Mouse (Mus musculus): ENCODE data around the gene Tiam1. TPM values are rescaled to one million over a fixed set of nuclear protein-coding genes. Genes with fewer than 3 reads are reported as not detected.

Tiam1 gene
- polyA plus RNA-seq, 1 experiment from 2014 or later, result 31.0 TPM

DNA sequence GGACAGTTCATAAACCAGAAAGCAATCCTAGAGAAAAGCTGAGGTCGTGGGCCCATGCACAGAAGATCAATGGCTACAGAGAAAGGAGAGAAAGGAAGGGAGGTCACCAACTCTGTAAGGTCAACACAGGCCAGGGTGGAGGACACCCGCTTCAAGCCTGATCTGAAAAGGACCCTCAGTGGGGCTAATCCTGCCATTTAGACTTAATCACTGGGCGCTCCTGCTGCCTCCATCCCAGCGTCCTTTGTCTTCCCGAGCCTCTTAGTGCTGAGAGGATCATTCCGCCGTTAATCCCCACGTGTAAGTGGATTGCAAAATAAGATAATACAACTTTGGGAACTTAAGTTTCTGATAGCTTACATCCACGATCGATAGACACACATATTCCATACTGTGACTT is 11.2 kb downstream of the Tiam1 start:
- Histone ChIP-seq H3K36me3 (ENCODE audit: control insufficient read depth, insufficient read depth, low read length) (no peaks in the 10 kb centered on the region), H3K9ac (ENCODE audit: low read depth, low read length) (no peak overlapping the region), H3K4me3 (ENCODE audit: low read depth, low read length) (no peak overlapping the region), H3K9me3 (ENCODE audit: control insufficient read depth, low read length) (no peaks in the 10 kb centered on the region), H3K27me3 (replicated peaks; ENCODE audit: control insufficient read depth, insufficient read depth, low read length) (no peaks in the 10 kb centered on the region), H3K4me1 (ENCODE audit: control insufficient read depth, insufficient read depth, low read length) (peaks cover 5% of the 10 kb centered on the region; the same call in 1 of the 2 replicates), H3K27ac (replicated peaks; ENCODE audit: low read depth, low read length) (no peak overlapping the region), H3K4me2 (ENCODE audit: low read depth, low read length) (no peak overlapping the region)
- DNase-seq (ENCODE audit: low spot score) (no peak), ATAC-seq (ENCODE audit: low read depth) (no peak)
- WGBS, result 31% methylated on average over 10 of the region's 10 CpGs

GRCm38 (mm10) chr16:90128817-90129587 is 14.6 kb downstream of the Tiam1 start:
- no peak overlapping the region for H3K4me3 ChIP-seq (ENCODE audit: low read depth, low read length)
- WGBS, result 54% methylated on average over 19 of the region's 19 CpGs
- no peak overlapping the region for H3K9ac ChIP-seq (ENCODE audit: low read depth, low read length)
- peak; percentile 42; the same call in 1 of the 2 replicates for ATAC-seq (ENCODE audit: low read depth)
- DNase-seq (ENCODE audit: low spot score), result peak; percentile 31
- no peaks in the 10 kb centered on the region for H3K9me3 ChIP-seq (ENCODE audit: control insufficient read depth, low read length)
- H3K27ac ChIP-seq (replicated peaks; ENCODE audit: low read depth, low read length), result no peak overlapping the region
- H3K4me1 ChIP-seq (ENCODE audit: control insufficient read depth, insufficient read depth, low read length), result peaks cover 13% of the 10 kb centered on the region
- H3K36me3 ChIP-seq (ENCODE audit: control insufficient read depth, insufficient read depth, low read length), result no peaks in the 10 kb centered on the region
- H3K27me3 ChIP-seq (replicated peaks; ENCODE audit: control insufficient read depth, insufficient read depth, low read length), result no peaks in the 10 kb centered on the region
- no peak overlapping the region for H3K4me2 ChIP-seq (ENCODE audit: low read depth, low read length)

- H3K36me3 ChIP-seq (ENCODE audit: control insufficient read depth, insufficient read depth, low read length), result no peaks in the 10 kb centered on the region
- no peak overlapping the region for H3K27ac ChIP-seq (replicated peaks; ENCODE audit: low read depth, low read length)
- H3K4me1 ChIP-seq (ENCODE audit: control insufficient read depth, insufficient read depth, low read length), result peaks cover 13% of the 10 kb centered on the region
- H3K4me3 ChIP-seq (ENCODE audit: low read depth, low read length), result no peak overlapping the region
- DNase-seq (ENCODE audit: low spot score) (no peak), ATAC-seq (ENCODE audit: low read depth) (no peak)
- H3K27me3 ChIP-seq (replicated peaks; ENCODE audit: control insufficient read depth, insufficient read depth, low read length), result no peaks in the 10 kb centered on the region
- H3K9me3 ChIP-seq (ENCODE audit: control insufficient read depth, low read length), result no peaks in the 10 kb centered on the region
- no peak overlapping the region for H3K9ac ChIP-seq (ENCODE audit: low read depth, low read length)
- WGBS, result 58% methylated on average over 8 of the region's 8 CpGs
- H3K4me2 ChIP-seq (ENCODE audit: low read depth, low read length), result no peak overlapping the region
Observed at GRCm38 (mm10) chr16:90128361-90128760, 15.2 kb downstream of the Tiam1 start.

GRCm38 (mm10) chr16:90125318-90126314 is 18.0 kb downstream of the Tiam1 start:
- 0 out of 2 replicates have a peak, but pooled peaks have one; percentile 12 for ATAC-seq (ENCODE audit: low read depth)
- no peak overlapping the region for H3K9ac ChIP-seq (ENCODE audit: low read depth, low read length)

GRCm38 (mm10) chr16:90123091-90123490 is 20.5 kb downstream of the Tiam1 start:
- H3K9ac ChIP-seq (ENCODE audit: low read depth, low read length), result no peak overlapping the region
- H3K27me3 ChIP-seq (replicated peaks; ENCODE audit: control insufficient read depth, insufficient read depth, low read length), result no peaks in the 10 kb centered on the region
- H3K9me3 ChIP-seq (ENCODE audit: control insufficient read depth, low read length), result peaks cover 9% of the 10 kb centered on the region
- ATAC-seq (ENCODE audit: low read depth) (no peak), DNase-seq (ENCODE audit: low spot score) (no peak)
- peaks cover 8% of the 10 kb centered on the region for H3K4me1 ChIP-seq (ENCODE audit: control insufficient read depth, insufficient read depth, low read length)
- no peak overlapping the region for H3K27ac ChIP-seq (replicated peaks; ENCODE audit: low read depth, low read length)
- H3K4me2 ChIP-seq (ENCODE audit: low read depth, low read length), result no peak overlapping the region
- no peaks in the 10 kb centered on the region for H3K36me3 ChIP-seq (ENCODE audit: control insufficient read depth, insufficient read depth, low read length)
- H3K4me3 ChIP-seq (ENCODE audit: low read depth, low read length), result no peak overlapping the region
- 81% methylated on average over 6 of the region's 6 CpGs for WGBS

More at GRCm38 (mm10) chr16:90125318-90126314, 18.0 kb downstream of the Tiam1 start:
- Histone ChIP-seq H3K27ac (replicated peaks; ENCODE audit: low read depth, low read length) (no peak overlapping the region), H3K27me3 (replicated peaks; ENCODE audit: control insufficient read depth, insufficient read depth, low read length) (no peaks in the 10 kb centered on the region), H3K4me1 (ENCODE audit: control insufficient read depth, insufficient read depth, low read length) (peaks cover 13% of the 10 kb centered on the region), H3K9me3 (ENCODE audit: control insufficient read depth, low read length) (no peaks in the 10 kb centered on the region), H3K4me3 (ENCODE audit: low read depth, low read length) (no peak overlapping the region), H3K4me2 (ENCODE audit: low read depth, low read length) (no peak overlapping the region), H3K36me3 (ENCODE audit: control insufficient read depth, insufficient read depth, low read length) (no peaks in the 10 kb centered on the region)
- 47% methylated on average over 21 of the region's 21 CpGs for whole genome bisulfite sequencing
- no peak for DNase-seq (ENCODE audit: low spot score)

DNA sequence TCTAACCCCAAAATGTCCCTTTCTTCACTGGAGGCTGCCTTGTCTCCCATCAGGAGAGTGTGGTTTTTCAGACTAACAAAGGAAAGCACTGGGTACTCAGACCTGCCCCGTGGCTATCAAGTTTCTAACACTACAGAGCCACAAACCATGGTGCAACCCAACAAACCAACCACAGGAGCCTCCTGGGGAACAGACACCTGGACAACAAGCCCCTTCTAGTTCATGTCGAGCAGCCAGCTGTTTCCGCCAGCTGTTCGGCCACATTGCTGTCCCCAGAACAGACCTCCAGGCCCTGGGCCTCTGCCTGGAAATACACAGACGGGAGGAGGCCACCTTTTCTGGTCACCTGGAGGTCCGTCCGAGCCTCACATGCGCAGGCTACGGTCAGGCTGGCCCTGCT is 21.1 kb downstream of the Tiam1 start:
- Histone ChIP-seq H3K4me1 (ENCODE audit: control insufficient read depth, insufficient read depth, low read length) (peaks cover 8% of the 10 kb centered on the region), H3K4me2 (ENCODE audit: low read depth, low read length) (no peak overlapping the region), H3K9ac (ENCODE audit: low read depth, low read length) (no peak overlapping the region), H3K4me3 (ENCODE audit: low read depth, low read length) (no peak overlapping the region), H3K27me3 (replicated peaks; ENCODE audit: control insufficient read depth, insufficient read depth, low read length) (no peaks in the 10 kb centered on the region), H3K36me3 (ENCODE audit: control insufficient read depth, insufficient read depth, low read length) (no peaks in the 10 kb centered on the region), H3K27ac (replicated peaks; ENCODE audit: low read depth, low read length) (no peak overlapping the region), H3K9me3 (ENCODE audit: control insufficient read depth, low read length) (peaks cover 9% of the 10 kb centered on the region)
- WGBS, result 65% methylated on average over 9 of the region's 9 CpGs
- ATAC-seq (ENCODE audit: low read depth) (peak; percentile 70; the same call in 1 of the 2 replicates), DNase-seq (ENCODE audit: low spot score) (no peak)

- no peak for DNase-seq (ENCODE audit: low spot score)
- Histone ChIP-seq H3K9ac (ENCODE audit: low read depth, low read length) (no peak overlapping the region), H3K4me1 (ENCODE audit: control insufficient read depth, insufficient read depth, low read length) (peaks cover 8% of the 10 kb centered on the region), H3K27ac (replicated peaks; ENCODE audit: low read depth, low read length) (no peak overlapping the region), H3K4me2 (ENCODE audit: low read depth, low read length) (no peak overlapping the region), H3K36me3 (ENCODE audit: control insufficient read depth, insufficient read depth, low read length) (no peaks in the 10 kb centered on the region), H3K4me3 (ENCODE audit: low read depth, low read length) (no peak overlapping the region), H3K27me3 (replicated peaks; ENCODE audit: control insufficient read depth, insufficient read depth, low read length) (no peaks in the 10 kb centered on the region), H3K9me3 (ENCODE audit: control insufficient read depth, low read length) (peaks cover 9% of the 10 kb centered on the region)
- WGBS, result 89% methylated on average over 13 of the region's 13 CpGs
- ATAC-seq (ENCODE audit: low read depth), result no peak
Observed at GRCm38 (mm10) chr16:90121799-90122198, 21.8 kb downstream of the Tiam1 start.

DNA sequence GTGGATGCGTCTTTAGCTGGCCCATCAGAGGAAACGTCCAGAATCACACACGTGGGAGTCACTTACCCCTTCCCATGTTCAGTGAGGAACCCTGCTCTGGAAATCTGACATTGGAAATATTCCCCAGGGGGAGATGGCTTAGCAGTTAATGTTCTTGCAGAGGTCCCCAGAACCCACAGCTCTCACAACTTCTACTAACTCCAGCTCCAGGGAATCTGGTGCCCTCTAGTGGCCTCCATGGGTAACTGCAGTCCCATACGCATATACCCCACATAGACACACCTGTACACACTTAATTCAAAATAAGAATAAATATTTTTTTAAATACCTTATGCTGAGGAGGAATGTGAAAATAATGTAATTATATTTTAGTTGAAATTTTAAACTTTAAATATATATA is 23.6 kb downstream of the Tiam1 start:
- H3K27ac ChIP-seq (replicated peaks; ENCODE audit: low read depth, low read length), result no peak overlapping the region
- DNase-seq (ENCODE audit: low spot score) (no peak), ATAC-seq (ENCODE audit: low read depth) (no peak)
- no peaks in the 10 kb centered on the region for H3K36me3 ChIP-seq (ENCODE audit: control insufficient read depth, insufficient read depth, low read length)
- peaks cover 9% of the 10 kb centered on the region for H3K9me3 ChIP-seq (ENCODE audit: control insufficient read depth, low read length)
- WGBS, result 97% methylated on average over 4 of the region's 4 CpGs
- H3K9ac ChIP-seq (ENCODE audit: low read depth, low read length), result no peak overlapping the region
- no peak overlapping the region for H3K4me2 ChIP-seq (ENCODE audit: low read depth, low read length)
- no peaks in the 10 kb centered on the region for H3K27me3 ChIP-seq (replicated peaks; ENCODE audit: control insufficient read depth, insufficient read depth, low read length)
- H3K4me3 ChIP-seq (ENCODE audit: low read depth, low read length), result no peak overlapping the region
- no peaks in the 10 kb centered on the region for H3K4me1 ChIP-seq (ENCODE audit: control insufficient read depth, insufficient read depth, low read length)

Measured in embryonic facial prominence, embryonic 14.5 days (tissue).